In the genomic region with DNA sequence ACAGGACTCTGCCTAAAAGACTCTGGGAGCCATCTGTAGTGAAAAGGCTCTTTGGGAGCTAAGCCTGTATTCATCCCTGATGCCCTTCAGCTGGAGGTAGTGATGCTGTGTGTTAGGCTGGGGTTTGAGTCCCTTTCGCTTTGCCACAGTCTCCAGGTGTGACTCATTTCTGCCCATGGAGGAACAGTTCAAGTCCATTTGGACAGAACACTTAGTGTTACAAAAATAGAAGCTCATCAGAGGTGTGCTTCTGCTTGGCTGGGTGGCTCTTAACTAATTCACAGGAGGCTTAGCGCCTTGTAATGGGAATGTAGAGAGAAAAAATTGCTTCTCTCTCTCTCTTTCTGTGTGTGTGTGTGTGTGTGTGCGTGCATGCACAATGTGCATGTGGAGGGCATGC, we compare ENCODE assay signal across 17 mouse cellular contexts.
"Had no signal": no experiment of that assay in that cellular context is flagged by ENCODE, and none has a peak within 500 bp of the region (broad histone marks: within the 10 kb centered on the region; RNA-seq: fewer than 3 reads in every experiment).

No protein-coding gene starts in this region.

- H3K4me2 ChIP-seq: liver, embryonic 13.5 days; midbrain, embryonic 11.5 days had no signal

- H3K27ac ChIP-seq: left cerebral cortex, adult 2 months; liver, embryonic 13.5 days; stomach, postnatal 0 days had no signal

- H3K27me3 ChIP-seq: liver, embryonic 13.5 days had no signal

- H3K9ac ChIP-seq: liver, embryonic 13.5 days had no signal

- DNase-seq: kidney, postnatal 10 days; kidney, postnatal 36 days; layer of hippocampus, postnatal 36 days; liver, embryonic 13.5 days; lung, adult 2 months; lung, postnatal 14 days; lung, postnatal 4 days; midbrain, embryonic 14.5 days; right cerebral cortex, adult 18-20 months; right cerebral cortex, postnatal 14 days; right cerebral cortex, postnatal 4 days; thymus, adult 2 months; thymus, postnatal 14 days; thymus, postnatal 4 days had no signal

- H3K36me3 ChIP-seq: liver, embryonic 13.5 days had no signal

- H3K9me3 ChIP-seq: liver, embryonic 13.5 days had no signal

- H3K4me3 ChIP-seq: left cerebral cortex, adult 2 months; liver, embryonic 13.5 days had no signal
